Mouse (Mus musculus) cortical plate, adult 2 months (tissue): ENCODE results near the gene Abcb8.

ENCODE experiments used
- CTCF ChIP-seq: fragments of 200-500 bp; IDR thresholded peaks from 2 replicates; pipeline ENCODE4 v1.5.1; 2011; ENCODE audit warnings: mild to moderate bottlenecking, control low read depth, low read length; ENCODE audit not compliant: insufficient read depth; ENCODE audit errors: extremely low read depth
- POLR2A ChIP-seq: fragments of 200-500 bp; IDR thresholded peaks from 2 replicates; pipeline ENCODE4 v1.6.1; 2011; ENCODE audit warnings: mild to moderate bottlenecking, low read length, control low read depth; ENCODE audit not compliant: insufficient read depth; ENCODE audit errors: extremely low read depth

DNA sequence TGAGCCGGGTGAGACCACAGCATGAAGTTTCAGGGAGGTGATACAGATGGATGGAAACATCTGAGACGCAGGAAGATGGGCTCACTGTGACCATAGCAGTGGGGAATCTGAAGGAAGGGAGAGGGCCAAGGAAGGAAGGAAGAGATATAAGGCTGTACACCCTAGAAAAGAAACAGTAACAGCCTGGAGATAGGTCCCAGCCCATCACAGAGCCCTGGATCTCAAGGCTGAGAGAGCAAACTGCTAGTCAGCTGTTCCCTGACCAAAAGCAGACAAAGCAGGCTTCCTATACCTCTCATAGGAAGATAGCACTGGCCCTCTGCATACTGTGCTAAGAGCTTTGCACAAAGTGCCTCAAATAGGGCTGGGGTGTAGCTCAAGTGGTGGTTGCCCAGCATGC, 14.8 kb upstream of the Abcb8 start:
- TF ChIP-seq CTCF, result no peak
- no peak for TF ChIP-seq POLR2A
